Mouse (Mus musculus): ENCODE data around the gene Prr5.
A peak's percentile ranks its signal among the peaks of the same experiment; 100 is the strongest.

Prr5 gene

DNA sequence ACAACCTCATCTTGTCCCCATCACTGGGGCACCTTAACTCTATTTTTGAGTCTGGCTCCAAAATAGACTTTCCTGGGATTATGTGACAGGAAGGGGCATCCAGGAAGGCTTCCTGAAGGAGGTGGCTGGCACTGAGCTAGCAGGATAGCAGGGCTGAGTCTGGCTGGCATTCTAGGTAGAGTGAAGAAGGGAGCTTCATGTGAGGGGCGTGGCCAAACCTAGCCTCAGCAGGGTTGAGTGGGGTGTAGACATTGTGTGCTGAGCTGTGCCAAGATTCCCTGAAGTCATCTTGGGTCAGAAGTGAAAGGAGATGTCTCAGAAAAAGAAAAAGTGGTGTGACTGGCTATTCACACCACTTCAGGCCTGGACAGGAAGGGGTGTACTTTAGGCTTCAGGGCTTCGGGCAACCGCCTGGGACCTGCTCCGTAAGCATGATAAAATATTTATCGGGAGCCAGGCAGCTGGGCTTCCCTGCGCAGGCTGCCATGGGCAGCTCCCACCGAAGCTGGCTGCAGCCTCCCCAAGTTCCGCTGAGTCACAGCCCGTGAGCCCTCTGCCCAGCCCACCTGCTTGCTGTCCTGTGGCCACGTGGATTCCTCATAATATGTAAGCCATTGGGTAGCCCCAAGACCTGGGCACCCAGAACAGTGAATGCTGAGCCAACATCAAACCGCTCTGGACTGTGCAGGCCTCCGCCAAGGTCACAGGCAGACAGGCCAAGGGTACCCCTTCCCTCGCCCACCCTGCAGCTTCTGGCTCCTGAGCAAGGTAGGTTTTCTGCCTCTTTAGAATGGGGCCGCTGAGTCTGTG lies at the start of gene Prr5:
TSS of gene Prr5 (plus strand) at position 683 of the 810 bp plus-strand sequence.
- DNase-seq (ENCODE audit: extremely low spot score, low spot score), result no peak

DNA sequence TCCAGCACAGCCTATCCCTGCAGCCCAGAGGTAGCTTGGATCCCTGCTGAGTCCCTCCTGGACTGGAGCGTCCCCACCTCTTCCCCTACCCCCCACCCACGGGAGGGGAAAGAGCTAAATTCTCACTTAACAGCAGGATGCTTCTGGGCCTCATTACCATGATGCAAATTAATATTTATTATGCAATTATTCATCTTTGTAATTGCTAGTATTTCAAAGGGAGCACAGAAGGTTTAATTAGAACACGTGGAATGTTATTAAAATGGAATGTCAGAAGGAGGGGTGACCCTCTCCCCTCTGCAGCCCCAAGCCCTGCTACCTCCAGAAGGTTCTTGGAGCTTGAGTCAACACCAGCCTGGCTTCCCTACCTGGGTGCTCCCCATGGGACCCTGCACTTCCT lies 49.4 kb upstream of the Prr5 start:
- DNase-seq (ENCODE audit: extremely low spot score, low spot score), result no peak

DNA sequence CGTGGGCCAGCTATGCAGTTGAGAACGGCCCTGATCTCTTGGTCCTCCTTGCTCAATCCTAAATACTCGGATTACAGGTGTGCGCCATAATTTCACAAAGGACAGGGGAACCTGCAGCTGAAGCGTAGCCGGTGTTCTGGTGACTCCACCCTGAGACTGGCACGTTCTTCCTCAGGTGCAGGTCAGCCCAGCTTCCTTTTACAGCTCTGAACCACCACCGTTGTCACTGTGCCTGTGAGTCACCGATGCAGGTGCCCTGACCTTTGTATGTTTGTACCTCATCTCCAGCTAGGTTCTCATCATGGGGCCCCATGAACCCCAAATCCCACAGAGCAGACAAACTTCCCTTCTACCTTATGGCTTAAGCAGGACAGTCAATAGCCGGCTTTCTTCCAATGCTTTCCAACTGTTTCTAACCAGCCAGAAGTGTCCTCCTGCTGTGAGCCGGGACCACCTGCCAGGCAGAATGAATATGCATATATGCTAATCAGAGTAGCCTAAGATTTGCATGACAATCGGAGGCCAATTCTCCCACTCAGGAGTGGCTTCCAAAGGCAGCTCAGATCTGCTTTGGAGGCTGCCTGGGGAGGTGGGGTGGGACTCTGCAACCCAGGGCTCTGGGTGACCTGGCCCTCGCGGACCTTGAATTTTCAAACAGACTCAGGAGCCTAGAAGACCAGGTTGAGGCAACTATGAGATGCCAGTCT lies 47.5 kb upstream of the Prr5 start:
- no peak for DNase-seq (ENCODE audit: extremely low spot score, low spot score)

- DNase-seq (ENCODE audit: extremely low spot score, low spot score), result no peak
Measured at GRCm38 (mm10) chr15:84624870-84625269, 44.5 kb upstream of the Prr5 start.

GRCm38 (mm10) chr15:84625712-84626414 lies 43.6 kb upstream of the Prr5 start:
- DNase-seq (ENCODE audit: extremely low spot score, low spot score), result no peak

DNA sequence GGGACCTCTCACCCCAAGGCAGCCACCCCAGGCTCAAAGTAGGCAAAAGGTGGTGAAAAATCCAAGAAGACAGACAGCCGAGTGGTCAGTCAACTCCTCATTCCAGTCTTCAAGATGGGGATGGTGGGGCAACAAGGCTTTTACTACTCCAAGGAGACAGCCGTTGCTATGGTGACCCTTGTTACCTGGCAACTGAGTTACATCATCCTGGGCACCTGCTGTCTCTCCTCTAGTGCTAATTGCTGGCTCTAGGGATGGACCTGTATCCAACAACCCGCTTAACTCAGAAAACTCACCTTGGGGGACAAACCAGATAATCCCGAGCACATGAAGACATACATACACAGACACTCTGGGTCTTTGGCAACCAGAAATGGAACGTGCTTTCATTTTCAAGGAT lies 42.1 kb upstream of the Prr5 start:
- DNase-seq (ENCODE audit: extremely low spot score, low spot score), result no peak

DNA sequence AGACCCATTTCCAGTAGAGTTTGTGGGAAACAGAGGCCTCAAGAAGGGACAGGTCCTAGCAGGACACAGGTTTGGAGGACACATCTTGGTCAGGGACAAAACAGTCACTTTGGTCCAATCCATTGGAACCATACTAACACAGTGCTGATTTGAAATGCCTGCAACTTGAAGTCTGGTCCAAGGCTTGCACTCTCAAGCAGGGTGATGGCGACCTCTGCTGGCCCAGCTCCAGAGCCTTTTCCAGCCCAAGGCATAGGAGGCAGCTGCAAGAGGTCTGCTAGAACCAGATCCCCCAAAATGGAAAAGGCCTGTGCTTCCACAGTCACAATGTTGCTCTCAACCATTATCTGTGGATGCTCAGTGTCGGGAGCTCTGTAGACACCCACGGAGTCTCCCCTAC lies 39.7 kb upstream of the Prr5 start:
- peak; percentile 79 for DNase-seq (ENCODE audit: extremely low spot score, low spot score)

- peak; percentile 86 for DNase-seq (ENCODE audit: extremely low spot score, low spot score)
Measured at GRCm38 (mm10) chr15:84631560-84631959, 37.9 kb upstream of the Prr5 start.

DNA sequence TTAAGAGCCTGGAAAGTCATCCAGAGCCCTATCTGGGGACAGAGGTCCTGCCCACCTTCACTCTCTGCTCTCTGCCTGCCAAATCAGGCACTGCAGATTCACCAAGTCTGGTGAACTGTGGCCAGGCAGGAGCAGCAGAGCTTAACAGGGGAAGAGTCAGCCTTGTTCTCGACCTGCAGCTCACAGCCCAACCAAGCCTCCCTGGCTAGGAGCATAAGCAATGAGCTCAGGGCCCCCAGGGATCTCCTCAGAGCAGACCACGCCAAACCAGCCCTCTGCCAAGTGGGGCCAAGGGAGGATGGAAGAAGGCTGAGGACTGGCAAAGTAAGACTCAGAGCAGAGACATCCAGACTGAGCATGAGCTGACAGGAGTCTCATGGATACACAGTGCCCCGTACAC lies 35.1 kb upstream of the Prr5 start:
- no peak for DNase-seq (ENCODE audit: extremely low spot score, low spot score)

DNA sequence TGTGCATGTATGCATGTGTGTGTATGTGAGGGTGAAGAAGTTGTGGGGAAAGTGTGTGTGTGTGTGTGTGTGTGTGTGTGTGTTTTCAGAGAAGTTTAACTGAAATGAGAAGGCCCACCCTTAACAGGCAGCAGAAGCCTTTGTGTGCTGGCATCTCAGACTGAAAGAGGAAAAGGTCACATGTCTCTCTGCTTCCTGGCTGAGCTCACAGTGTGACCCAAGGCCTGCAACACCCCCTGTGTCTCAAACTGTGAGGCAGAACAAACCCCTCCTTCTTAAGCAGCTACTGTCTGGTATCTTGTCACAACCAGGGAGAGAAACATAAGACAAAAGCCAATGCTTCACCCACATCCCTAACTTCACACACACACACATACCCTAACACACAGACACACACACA lies 31.0 kb upstream of the Prr5 start:
- DNase-seq (ENCODE audit: extremely low spot score, low spot score), result no peak

- no peak for DNase-seq (ENCODE audit: extremely low spot score, low spot score)
Measured at GRCm38 (mm10) chr15:84639072-84639450, 30.4 kb upstream of the Prr5 start.

DNA sequence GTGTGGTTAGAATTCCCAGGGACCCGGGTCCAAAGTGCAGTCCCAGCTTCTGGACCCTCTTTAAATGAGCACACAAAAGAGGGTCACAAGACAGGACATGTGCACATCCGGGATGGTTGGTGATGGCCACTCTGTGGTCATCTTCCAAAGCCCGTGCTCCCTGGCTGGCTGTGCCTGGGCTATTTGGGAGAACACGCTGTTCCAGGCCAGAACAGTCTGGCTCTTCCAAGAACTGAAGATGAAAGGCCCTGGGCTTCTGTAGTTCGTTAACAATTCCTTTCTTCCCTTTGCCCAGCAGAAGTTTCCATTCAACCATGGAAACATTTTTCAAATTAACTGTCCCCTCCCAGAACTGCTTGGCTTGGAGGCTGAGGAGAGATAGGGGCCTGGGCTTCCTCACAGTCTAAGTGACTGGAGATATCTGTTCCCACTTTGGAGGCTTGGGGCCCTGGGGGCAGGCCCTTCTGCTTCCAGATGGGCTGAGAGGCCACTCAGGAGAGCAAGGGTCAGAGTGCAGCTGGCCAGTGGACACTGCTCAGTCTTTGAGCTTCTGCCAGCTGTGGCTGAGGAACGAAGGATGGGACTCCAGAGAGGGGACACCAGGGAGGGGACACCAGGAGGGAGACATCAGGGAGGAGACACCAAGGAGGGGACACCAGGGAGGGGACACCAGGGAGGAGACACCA lies 29.8 kb upstream of the Prr5 start:
- peak; percentile 39 for DNase-seq (ENCODE audit: extremely low spot score, low spot score)

- no peak for DNase-seq (ENCODE audit: extremely low spot score, low spot score)
Measured at GRCm38 (mm10) chr15:84640722-84641121, 28.7 kb upstream of the Prr5 start.

- no peak for DNase-seq (ENCODE audit: extremely low spot score, low spot score)
Measured at GRCm38 (mm10) chr15:84641127-84641526, 28.3 kb upstream of the Prr5 start.

GRCm38 (mm10) chr15:84641948-84642347 lies 27.5 kb upstream of the Prr5 start:
- DNase-seq (ENCODE audit: extremely low spot score, low spot score), result no peak

DNA sequence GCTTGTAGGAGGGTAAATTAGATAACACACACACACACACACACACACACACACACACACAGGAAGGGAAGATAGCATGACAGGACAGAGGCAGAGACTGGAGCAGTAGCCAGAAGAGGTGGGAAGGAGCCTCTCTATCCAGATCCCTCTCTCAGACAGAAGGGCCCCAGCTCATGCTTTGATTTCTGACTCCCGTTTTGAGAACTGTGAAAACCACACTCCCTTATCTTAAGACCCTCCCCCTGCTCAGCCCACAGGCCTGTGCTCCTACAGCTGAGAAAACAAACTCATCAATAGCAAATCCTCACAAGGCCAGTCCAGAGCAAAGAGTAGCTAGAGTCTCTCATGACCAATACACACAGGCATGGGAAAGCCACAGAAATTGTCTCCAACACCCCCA lies 26.2 kb upstream of the Prr5 start:
- DNase-seq (ENCODE audit: extremely low spot score, low spot score), result no peak

GRCm38 (mm10) chr15:84651481-84651880 lies 17.9 kb upstream of the Prr5 start:
- DNase-seq (ENCODE audit: extremely low spot score, low spot score), result no peak

DNA sequence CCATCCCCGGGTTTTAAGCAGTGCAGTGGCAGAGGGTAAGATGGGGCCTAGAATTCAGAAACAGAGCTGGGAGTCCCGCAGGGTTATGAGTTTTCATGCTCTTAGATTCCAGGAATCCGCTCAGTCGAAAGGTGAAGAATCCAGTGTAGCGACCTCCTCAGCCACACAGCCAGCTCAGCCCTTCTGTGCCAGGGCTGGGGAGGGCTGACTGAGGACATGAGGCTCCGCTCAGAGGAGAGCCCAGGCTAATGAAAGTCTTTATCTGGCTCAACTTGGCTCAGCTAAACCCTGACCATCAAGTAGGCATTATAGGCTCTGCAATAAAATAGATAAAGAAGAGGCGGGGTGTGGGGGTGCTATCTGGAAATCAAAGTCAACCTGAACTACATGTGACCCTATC lies 16.3 kb upstream of the Prr5 start:
- DNase-seq (ENCODE audit: extremely low spot score, low spot score), result no peak

- peak; percentile 93 for DNase-seq (ENCODE audit: extremely low spot score, low spot score)
Measured at GRCm38 (mm10) chr15:84653979-84654966, 15.1 kb upstream of the Prr5 start.

DNA sequence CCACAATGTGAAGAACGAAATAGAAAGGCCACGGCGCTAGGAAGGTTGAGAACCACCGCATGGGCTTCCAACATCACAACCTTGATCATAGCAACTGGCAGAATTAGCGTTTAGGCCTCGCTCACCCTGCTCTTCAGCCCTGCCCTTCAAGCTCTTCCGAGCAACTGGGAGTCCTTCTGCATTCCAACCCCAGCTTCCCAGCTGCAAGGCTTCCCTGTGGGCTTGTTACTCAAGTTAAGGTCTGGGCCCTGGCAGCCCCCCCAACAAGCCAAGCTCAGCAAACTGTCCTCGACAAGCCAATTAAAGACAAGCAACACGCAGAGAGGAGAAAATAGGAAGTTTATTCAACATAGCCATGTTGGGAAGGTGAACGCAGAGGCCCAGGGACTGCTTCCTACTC lies 14.4 kb upstream of the Prr5 start:
- DNase-seq (ENCODE audit: extremely low spot score, low spot score), result no peak

DNA sequence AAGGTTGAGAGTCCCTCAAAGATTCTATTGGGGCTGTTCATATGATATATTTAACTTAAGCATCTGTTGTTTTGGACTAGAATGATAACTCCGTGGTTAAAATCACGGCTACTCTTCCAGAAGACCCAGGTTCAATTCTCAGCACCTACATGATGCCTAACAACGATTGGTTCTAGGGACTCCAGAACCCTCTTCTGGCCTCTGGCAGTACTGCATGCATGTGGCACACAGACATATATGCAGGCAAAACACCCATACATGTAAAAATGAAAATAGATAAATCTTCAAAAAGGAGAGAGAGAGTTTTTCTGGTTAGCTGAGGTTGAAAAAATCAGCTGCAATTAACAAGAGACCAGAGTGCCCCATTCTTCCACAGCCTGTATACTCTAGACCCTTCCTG lies 12.7 kb upstream of the Prr5 start:
- DNase-seq (ENCODE audit: extremely low spot score, low spot score), result no peak
